Mouse (Mus musculus) myocyte (in vitro differentiated cells): Measurements from ENCODE around the gene Clint1. TPM values are rescaled to one million over a fixed set of nuclear protein-coding genes. Genes with fewer than 3 reads are reported as not detected.

ENCODE experiments used
- H3K27me3 ChIP-seq: one replicate; pipeline ENCODE4 v1.6.1; 2011; ENCODE audit not compliant: control insufficient read depth, insufficient read depth, insufficient read length
- H3K36me3 ChIP-seq: one replicate; pipeline ENCODE4 v1.6.1; 2011; ENCODE audit not compliant: control insufficient read depth, insufficient read depth
- H3K4me2 ChIP-seq: one replicate; pipeline ENCODE4 v1.6.1; 2011; ENCODE audit warnings: low read depth, control low read depth
- H3K4me3 ChIP-seq: one replicate; pipeline ENCODE4 v1.5.1; 2011; ENCODE audit warnings: mild to moderate bottlenecking, control low read depth, moderate library complexity
- H3K79me2 ChIP-seq: one replicate; pipeline ENCODE4 v1.6.1; 2011; ENCODE audit not compliant: control insufficient read depth, insufficient read depth
- H3ac ChIP-seq: one replicate; pipeline ENCODE4 v1.6.1; 2011; ENCODE audit not compliant: control insufficient read depth, insufficient read length
- CEBPB ChIP-seq: IDR thresholded peaks from 2 replicates; pipeline ENCODE4 v1.6.1; 2011; ENCODE audit warnings: mild to moderate bottlenecking, moderate library complexity; ENCODE audit not compliant: poor library complexity, insufficient read depth, severe bottlenecking
- E2F4 ChIP-seq: IDR thresholded peaks from one replicate; pipeline ENCODE4 v1.6.1; 2011; ENCODE audit warnings: mild to moderate bottlenecking, control low read depth, moderate library complexity; ENCODE audit not compliant: insufficient read depth
- MAX ChIP-seq: IDR thresholded peaks from one replicate; pipeline ENCODE4 v1.6.1; 2011; ENCODE audit warnings: low read depth, mild to moderate bottlenecking, control low read depth
- MYOD1 ChIP-seq, 3 experiments: IDR thresholded peaks; one replicate each; pipeline ENCODE4 v1.6.1; 2011; ENCODE audit warnings: control low read depth in 2 of 3, low read depth in 2 of 3, mild to moderate bottlenecking in 2 of 3, moderate library complexity in 1 of 3; ENCODE audit not compliant: insufficient read length in 2 of 3, control insufficient read depth in 1 of 3
- MYOG ChIP-seq, 3 experiments: IDR thresholded peaks; one replicate each; pipeline ENCODE4 v1.6.1; 2011; ENCODE audit warnings: control low read depth in 2 of 3, low read depth in 2 of 3, mild to moderate bottlenecking in 2 of 3; ENCODE audit not compliant: insufficient read length in 2 of 3, control insufficient read depth in 1 of 3, insufficient read depth in 1 of 3
- POLR2A ChIP-seq: IDR thresholded peaks from one replicate; pipeline ENCODE4 v1.6.1; 2011; ENCODE audit warnings: low read depth, mild to moderate bottlenecking, control low read depth, moderate library complexity; ENCODE audit not compliant: insufficient read length
- POLR2AphosphoS2 ChIP-seq: IDR thresholded peaks from one replicate; pipeline ENCODE4 v1.6.1; 2011; ENCODE audit warnings: low read depth, control low read depth; ENCODE audit not compliant: insufficient read length
- REST ChIP-seq: IDR thresholded peaks from one replicate; pipeline ENCODE4 v1.6.1; 2011; ENCODE audit warnings: mild to moderate bottlenecking, control low read depth, moderate library complexity; ENCODE audit not compliant: insufficient read depth, insufficient read length
- SRF ChIP-seq: IDR thresholded peaks from one replicate; pipeline ENCODE4 v1.6.1; 2011; ENCODE audit warnings: low read depth; ENCODE audit not compliant: control insufficient read depth, insufficient read length
- TCF12 ChIP-seq: IDR thresholded peaks from one replicate; pipeline ENCODE4 v1.6.1; 2011; ENCODE audit warnings: mild to moderate bottlenecking, control low read depth; ENCODE audit not compliant: poor library complexity, insufficient read depth, severe bottlenecking
- TCF3 ChIP-seq: IDR thresholded peaks from one replicate; pipeline ENCODE4 v1.6.1; 2011; ENCODE audit warnings: low read depth, control low read depth; ENCODE audit not compliant: insufficient read length
- USF1 ChIP-seq: IDR thresholded peaks from one replicate; pipeline ENCODE4 v1.6.1; 2011; ENCODE audit warnings: low read depth, mild to moderate bottlenecking, control low read depth, moderate library complexity
- polyA plus RNA-seq: library from polyadenylated mRNA; unstranded; fragments of >200 nt; fragmentation: generic; extraction: Trizol; gene quantifications from one replicate; pipeline ENCODE4 v1.2.1, GENCODE M21; 2012; ENCODE audit warnings: missing spikeins

Gene Clint1
- polyA plus RNA-seq, 1 experiment, result 32.5 TPM

DNA sequence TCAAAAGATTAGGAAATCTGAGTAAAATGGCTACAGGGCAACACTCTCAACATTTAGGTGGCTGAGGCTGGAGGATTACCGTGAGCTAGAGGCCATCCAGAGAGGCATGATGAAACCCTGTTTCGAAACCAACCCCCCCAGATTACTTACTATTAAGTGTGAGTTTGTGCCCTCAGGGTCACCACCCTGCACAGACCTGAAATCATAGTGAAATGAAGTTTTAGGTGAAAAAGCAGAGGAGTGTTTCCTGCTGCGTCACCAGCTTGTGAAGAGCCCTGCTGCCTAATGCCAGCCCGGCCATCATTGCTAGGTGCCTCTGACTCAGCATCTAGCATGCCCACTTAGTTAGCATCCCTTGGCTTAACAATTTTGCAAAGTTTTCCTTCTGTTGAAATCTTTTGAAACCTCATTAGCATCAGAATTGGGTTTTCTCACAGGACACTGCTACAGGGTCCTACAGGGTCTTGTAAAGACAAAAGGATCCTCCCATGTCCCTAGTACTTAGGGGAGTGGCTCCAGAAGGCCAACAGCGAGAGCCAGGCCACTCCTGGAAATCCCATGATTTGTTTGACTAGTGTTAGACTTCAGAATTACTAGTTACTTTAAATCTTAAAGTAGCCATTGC is 33.9 kb downstream of the Clint1 start:
- Histone ChIP-seq H3K79me2 (peaks cover 24% of the 10 kb centered on the region), H3K4me3 (no peak overlapping the region), H3K4me2 (no peak overlapping the region), H3K27me3 (no peaks in the 10 kb centered on the region), H3ac (no peak overlapping the region), H3K36me3 (peaks cover 14% of the 10 kb centered on the region)
- TF ChIP-seq TCF3 (no peak), MYOG (IDR thresholded peaks at IDR 0.05; ENCODE audit: control insufficient read depth in 1 of 3, insufficient read depth in 1 of 3, insufficient read length in 2 of 3, low read depth in 2 of 3) (no peak), REST (no peak), TCF12 (no peak), CEBPB (no peak), POLR2AphosphoS2 (no peak), MAX (no peak), SRF (no peak), MYOD1 (IDR thresholded peaks at IDR 0.05; ENCODE audit: control insufficient read depth in 1 of 3, insufficient read length in 2 of 3, low read depth in 2 of 3) (no peak), E2F4 (no peak), POLR2A (no peak), USF1 (no peak)

DNA sequence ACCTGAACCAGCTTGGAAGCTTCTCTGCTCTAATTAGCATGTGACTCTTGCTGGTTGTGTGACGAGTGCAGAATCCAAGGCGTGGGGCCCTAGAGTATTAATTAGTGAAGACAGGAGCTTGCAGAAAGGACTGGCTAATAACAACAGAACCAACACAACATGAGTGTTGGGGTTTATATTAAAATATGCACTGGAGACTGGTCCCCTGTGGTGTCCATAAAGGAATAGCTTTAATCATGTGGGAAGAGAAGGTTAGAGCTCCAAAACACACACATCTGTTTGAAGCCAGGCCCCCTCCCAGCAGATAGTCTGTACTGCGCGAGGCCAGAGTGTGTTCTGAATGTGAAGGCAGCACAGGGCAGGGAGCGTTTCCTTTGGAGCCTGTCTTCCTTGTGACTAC is 34.7 kb downstream of the Clint1 start:
- Histone ChIP-seq H3K27me3 (no peaks in the 10 kb centered on the region), H3ac (no peak overlapping the region), H3K4me2 (no peak overlapping the region), H3K36me3 (peaks cover 23% of the 10 kb centered on the region), H3K4me3 (no peak overlapping the region), H3K79me2 (peaks cover 17% of the 10 kb centered on the region)
- TF ChIP-seq SRF (no peak), POLR2A (no peak), E2F4 (no peak), TCF3 (no peak), MYOD1 (IDR thresholded peaks at IDR 0.05; ENCODE audit: control insufficient read depth in 1 of 3, insufficient read length in 2 of 3, low read depth in 2 of 3) (no peak), REST (no peak), CEBPB (no peak), POLR2AphosphoS2 (no peak), MYOG (IDR thresholded peaks at IDR 0.05; ENCODE audit: control insufficient read depth in 1 of 3, insufficient read depth in 1 of 3, insufficient read length in 2 of 3, low read depth in 2 of 3) (no peak), TCF12 (no peak), USF1 (no peak), MAX (no peak)

DNA sequence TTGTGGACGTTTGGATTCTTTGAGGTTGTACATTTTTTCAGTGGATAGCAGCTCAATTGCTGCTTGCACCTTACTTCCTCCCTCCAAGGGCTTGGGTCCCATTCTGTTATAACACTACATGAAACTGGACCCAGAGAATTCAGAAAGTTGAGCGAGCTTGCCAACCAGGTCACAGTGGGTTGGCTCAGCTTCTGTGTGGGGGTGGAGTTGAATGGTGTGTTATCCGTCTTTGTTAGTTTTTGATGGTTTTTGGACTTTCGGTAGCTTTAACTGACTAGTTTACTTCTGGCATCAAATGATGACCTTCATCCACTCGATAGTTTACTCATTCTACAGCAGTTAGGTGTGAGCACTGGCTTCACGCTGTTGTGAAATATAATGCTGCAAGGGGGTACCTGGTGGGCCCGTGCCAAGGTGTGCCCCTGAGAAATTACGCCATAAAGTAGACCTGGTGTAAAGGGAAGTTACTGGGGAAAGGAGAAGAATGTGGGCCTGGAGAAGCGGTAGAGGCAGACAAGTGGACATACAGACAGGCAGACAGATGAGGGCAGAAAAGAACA is 36.7 kb downstream of the Clint1 start:
- Histone ChIP-seq H3K79me2 (no peaks in the 10 kb centered on the region), H3K4me2 (no peak overlapping the region), H3K27me3 (no peaks in the 10 kb centered on the region), H3K4me3 (no peak overlapping the region), H3ac (no peak overlapping the region), H3K36me3 (peaks cover 42% of the 10 kb centered on the region)
- TF ChIP-seq REST (no peak), POLR2AphosphoS2 (no peak), SRF (no peak)

DNA sequence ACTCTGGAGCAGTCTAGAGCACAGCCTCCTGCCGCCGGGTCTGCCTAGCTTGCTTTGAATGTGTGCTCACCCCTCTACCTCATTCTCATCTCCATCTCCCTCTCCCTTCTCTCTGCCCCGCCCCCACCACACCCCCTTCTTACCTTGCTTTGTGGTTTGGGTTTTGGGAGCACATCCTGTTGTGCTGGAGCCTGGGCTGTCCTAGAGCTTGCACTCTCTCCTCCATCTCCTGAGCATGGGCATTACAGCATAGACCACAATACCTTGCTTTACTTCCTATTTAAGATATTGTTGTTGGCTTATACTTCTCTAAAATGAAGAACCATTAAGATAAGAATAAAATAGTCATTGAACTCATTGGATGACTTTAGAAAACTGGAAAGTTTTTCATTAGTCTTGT is 38.1 kb downstream of the Clint1 start:
- no peaks in the 10 kb centered on the region for H3K27me3 ChIP-seq
- no peak overlapping the region for H3K4me2 ChIP-seq
- H3ac ChIP-seq, result no peak overlapping the region
- H3K36me3 ChIP-seq, result peaks cover 56% of the 10 kb centered on the region
- no peak for TF ChIP-seq TCF12
- no peak for TF ChIP-seq CEBPB
- TF ChIP-seq REST, result no peak
- TF ChIP-seq POLR2A, result no peak
- TF ChIP-seq POLR2AphosphoS2, result no peak
- TF ChIP-seq MAX, result no peak
- H3K79me2 ChIP-seq, result no peaks in the 10 kb centered on the region
- H3K4me3 ChIP-seq, result no peak overlapping the region

DNA sequence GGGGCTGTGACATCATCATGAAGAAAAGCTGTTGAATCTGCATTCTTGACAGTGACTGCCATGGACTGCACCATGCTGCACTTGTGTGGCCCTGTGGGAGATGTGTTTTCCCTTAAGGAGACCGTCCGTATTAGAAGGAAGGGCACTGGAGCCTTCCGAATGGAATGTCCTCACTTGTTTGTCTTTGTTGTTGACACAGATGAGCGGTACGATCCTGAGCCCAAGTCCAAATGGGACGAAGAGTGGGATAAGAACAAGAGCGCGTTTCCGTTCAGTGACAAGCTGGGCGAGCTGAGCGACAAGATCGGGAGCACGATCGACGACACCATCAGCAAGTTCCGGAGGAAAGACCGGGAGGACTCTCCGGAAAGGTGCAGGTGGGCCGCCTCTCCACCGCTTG is 38.6 kb downstream of the Clint1 start:
- TF ChIP-seq TCF3 (no peak), TCF12 (no peak), POLR2A (no peak), MYOG (IDR thresholded peaks at IDR 0.05; ENCODE audit: control insufficient read depth in 1 of 3, insufficient read depth in 1 of 3, insufficient read length in 2 of 3, low read depth in 2 of 3) (no peak), POLR2AphosphoS2 (no peak), MYOD1 (IDR thresholded peaks at IDR 0.05; ENCODE audit: control insufficient read depth in 1 of 3, insufficient read length in 2 of 3, low read depth in 2 of 3) (no peak), MAX (no peak)
- Histone ChIP-seq H3K27me3 (no peaks in the 10 kb centered on the region), H3K4me3 (no peak overlapping the region), H3K36me3 (peaks cover 61% of the 10 kb centered on the region), H3K4me2 (no peak overlapping the region), H3K79me2 (no peaks in the 10 kb centered on the region), H3ac (no peak overlapping the region)
